Mouse (Mus musculus) right cerebral cortex, adult 18-20 months (tissue): ENCODE results near the gene Eif1.
"Not testable (repeated sequence)": the region's sequence is repeated elsewhere in the genome, so short reads cannot be mapped to it uniquely, and the experiment has no call there.

Experiments
- DNase-seq: peaks from one replicate; pipeline ENCODE4 v3.0.0; 2022; ENCODE audit warnings: mixed read lengths

The Eif1 gene

GRCm38 (mm10) chr11:100319492-100320171, at the start of gene Eif1:
TSS of gene Eif1 (plus strand) at chr11:100319885.
- peak; percentile 100 for DNase-seq

- no peak for DNase-seq
These were observed 47.8 kb upstream of the Eif1 start for GRCm38 (mm10) chr11:100271878-100272277.

GRCm38 (mm10) chr11:100274719-100275118, 45.0 kb upstream of the Eif1 start:
- DNase-seq, result no peak

GRCm38 (mm10) chr11:100275466-100275865, 44.2 kb upstream of the Eif1 start:
- DNase-seq, result no peak

GRCm38 (mm10) chr11:100277726-100278480, 41.8 kb upstream of the Eif1 start:
- no peak for DNase-seq

GRCm38 (mm10) chr11:100278759-100279158, 40.9 kb upstream of the Eif1 start:
- no peak for DNase-seq

GRCm38 (mm10) chr11:100281596-100282544, 37.8 kb upstream of the Eif1 start:
- DNase-seq, result peak; percentile 70

- DNase-seq, result peak; percentile 41
These were observed 37.1 kb upstream of the Eif1 start for GRCm38 (mm10) chr11:100282549-100282948.

GRCm38 (mm10) chr11:100284988-100285387, 34.7 kb upstream of the Eif1 start:
- DNase-seq, result no peak

- peak; percentile 22 for DNase-seq
These were observed 32.7 kb upstream of the Eif1 start for GRCm38 (mm10) chr11:100287024-100287423.

- DNase-seq, result no peak
These were observed 30.7 kb upstream of the Eif1 start for GRCm38 (mm10) chr11:100288942-100289341.

- no peak for DNase-seq
These were observed 29.4 kb upstream of the Eif1 start for GRCm38 (mm10) chr11:100290235-100290634.

- no peak for DNase-seq
These were observed 26.8 kb upstream of the Eif1 start for GRCm38 (mm10) chr11:100292884-100293283.

- peak; percentile 64 for DNase-seq
These were observed 24.4 kb upstream of the Eif1 start for GRCm38 (mm10) chr11:100295308-100295707.

- DNase-seq, result no peak
These were observed 21.9 kb upstream of the Eif1 start for GRCm38 (mm10) chr11:100297801-100298200.

- DNase-seq, result peak; percentile 73
These were observed 21.2 kb upstream of the Eif1 start for GRCm38 (mm10) chr11:100298274-100299036.

- peak; percentile 29 for DNase-seq
These were observed 19.4 kb upstream of the Eif1 start for GRCm38 (mm10) chr11:100300293-100300692.

- no peak for DNase-seq
These were observed 18.4 kb upstream of the Eif1 start for GRCm38 (mm10) chr11:100301292-100301691.

- no peak for DNase-seq
These were observed 11.8 kb upstream of the Eif1 start for GRCm38 (mm10) chr11:100307900-100308299.

- not testable (repeated sequence) for DNase-seq
These were observed 11.0 kb upstream of the Eif1 start for GRCm38 (mm10) chr11:100308672-100309071.

GRCm38 (mm10) chr11:100311656-100312055, 8.0 kb upstream of the Eif1 start:
- peak; percentile 31 for DNase-seq

- DNase-seq, result peak; percentile 60
These were observed 7.5 kb upstream of the Eif1 start for GRCm38 (mm10) chr11:100312096-100312679.
